Mouse (Mus musculus): ENCODE measurements around the gene Cd28.
"Not testable (repeated sequence)": the region's sequence is repeated elsewhere in the genome, so short reads cannot be mapped to it uniquely, and the experiment has no call there.

Cd28 gene

GRCm38 (mm10) chr1:60799795-60800345, 83.3 kb downstream of the Cd28 start:
- no peak for DNase-seq (ENCODE audit: low spot score)

DNA sequence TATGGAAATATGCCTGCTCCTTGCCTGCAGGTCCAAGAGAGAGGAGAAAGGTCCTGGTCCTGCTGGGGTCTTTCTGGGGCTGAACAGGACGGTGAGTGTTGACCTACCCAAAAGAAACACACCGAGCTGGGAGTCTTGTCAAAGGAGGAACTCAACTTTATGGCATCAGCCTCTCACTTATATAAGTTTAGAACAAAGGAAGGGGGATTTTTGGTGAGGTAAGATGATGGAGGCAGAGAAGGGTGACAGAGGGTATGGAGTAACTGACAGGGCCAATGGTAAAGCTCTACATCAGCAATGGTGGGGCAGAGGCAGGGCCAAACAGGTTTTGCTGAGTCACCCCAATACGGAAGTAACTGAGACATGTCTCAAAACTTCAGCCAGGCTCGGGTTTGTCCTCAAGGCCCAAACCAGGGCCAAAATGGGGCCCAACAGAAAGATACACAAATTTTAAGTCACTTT, 84.6 kb downstream of the Cd28 start:
- DNase-seq (ENCODE audit: low spot score), result no peak

- DNase-seq (ENCODE audit: low spot score), result no peak
Observed at GRCm38 (mm10) chr1:60803128-60803824, 86.7 kb downstream of the Cd28 start.

DNA sequence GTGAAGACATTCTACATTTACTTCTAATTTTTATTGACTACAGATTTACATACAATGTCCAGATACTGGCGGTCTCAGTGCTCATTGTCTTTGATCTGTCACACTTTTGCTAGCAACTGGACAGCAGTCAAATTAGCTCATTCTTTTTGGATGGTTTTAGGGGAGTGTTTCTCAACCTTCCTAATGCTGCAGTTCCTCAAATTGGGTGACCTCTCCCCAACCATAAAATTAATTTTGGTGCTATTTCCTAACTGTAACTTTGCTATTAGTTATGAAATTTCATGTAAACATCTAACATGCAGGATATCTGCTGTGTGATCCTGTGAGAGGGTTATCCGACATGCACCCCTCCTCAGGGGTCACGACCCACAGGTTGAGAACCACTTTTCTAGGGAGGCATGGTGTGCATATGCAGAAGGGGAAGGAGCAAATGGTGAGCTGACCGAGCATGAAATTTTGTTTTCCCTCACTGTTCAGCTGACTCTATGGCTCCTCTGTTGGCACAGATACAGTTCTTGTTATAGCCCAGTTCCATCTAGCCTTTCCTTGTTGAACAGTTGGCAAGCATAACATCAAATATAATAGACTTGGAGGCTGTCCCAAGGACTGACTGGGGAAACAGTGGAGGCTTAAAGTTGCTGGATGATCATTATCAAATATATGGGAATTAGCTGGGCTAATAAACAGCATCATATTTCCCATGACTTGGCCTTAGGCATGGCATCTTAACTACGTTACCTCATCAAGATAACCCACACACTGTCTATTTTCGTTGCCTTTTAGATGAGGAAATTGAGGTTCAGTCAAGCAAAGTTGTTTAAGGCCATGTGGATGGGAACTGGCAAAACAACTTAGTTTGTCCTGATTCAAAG, 87.5 kb downstream of the Cd28 start:
- DNase-seq (ENCODE audit: low spot score), result no peak

GRCm38 (mm10) chr1:60805178-60805577, 88.6 kb downstream of the Cd28 start:
- no peak for DNase-seq (ENCODE audit: low spot score)

DNA sequence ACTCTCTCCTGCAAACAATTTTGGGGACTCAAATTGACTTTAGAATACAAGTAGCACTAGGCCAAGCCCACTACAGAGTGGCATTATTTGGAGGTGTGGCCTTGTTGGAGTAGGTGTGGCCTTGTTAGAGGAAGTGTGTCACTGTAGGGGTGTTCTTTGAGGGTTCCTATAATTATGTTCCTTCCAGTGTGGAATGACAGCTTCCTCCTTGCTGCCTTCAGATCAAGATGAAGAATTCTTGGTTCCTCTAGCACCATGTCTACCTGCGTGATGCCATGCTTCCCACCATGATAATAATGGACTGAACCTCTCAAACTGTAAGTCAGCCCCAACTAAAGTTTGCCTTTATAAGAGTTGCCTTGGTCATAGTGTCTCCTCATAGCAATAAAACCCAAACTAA, 91.1 kb downstream of the Cd28 start:
- DNase-seq (ENCODE audit: low spot score), result no peak

- DNase-seq (ENCODE audit: low spot score), result no peak
Observed at GRCm38 (mm10) chr1:60808466-60808865, 91.9 kb downstream of the Cd28 start.

GRCm38 (mm10) chr1:60809166-60809565, 92.6 kb downstream of the Cd28 start:
- DNase-seq (ENCODE audit: low spot score), result no peak

DNA sequence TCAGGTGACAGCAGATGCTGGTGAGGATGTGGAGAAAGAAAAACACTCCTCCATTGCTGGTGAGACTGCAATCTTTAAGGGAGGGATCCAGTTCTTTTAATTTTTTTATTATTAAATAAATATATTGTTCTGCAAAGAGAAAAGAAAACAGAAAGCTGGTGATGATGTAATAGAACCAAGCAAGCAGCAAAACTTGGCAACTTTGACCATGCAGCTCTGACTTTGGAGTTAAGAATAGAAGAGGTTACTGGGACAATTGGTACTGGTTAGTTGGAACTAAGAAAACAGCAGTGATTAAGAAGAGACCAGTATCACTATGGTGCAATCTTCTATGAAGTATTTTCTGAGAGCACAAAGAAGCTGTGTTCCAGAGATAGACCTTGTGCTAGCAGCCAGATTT, 94.2 kb downstream of the Cd28 start:
- DNase-seq (ENCODE audit: low spot score), result no peak

GRCm38 (mm10) chr1:60811998-60812397, 95.4 kb downstream of the Cd28 start:
- DNase-seq (ENCODE audit: low spot score), result no peak

GRCm38 (mm10) chr1:60813411-60813810, 96.8 kb downstream of the Cd28 start:
- no peak for DNase-seq (ENCODE audit: low spot score)

DNA sequence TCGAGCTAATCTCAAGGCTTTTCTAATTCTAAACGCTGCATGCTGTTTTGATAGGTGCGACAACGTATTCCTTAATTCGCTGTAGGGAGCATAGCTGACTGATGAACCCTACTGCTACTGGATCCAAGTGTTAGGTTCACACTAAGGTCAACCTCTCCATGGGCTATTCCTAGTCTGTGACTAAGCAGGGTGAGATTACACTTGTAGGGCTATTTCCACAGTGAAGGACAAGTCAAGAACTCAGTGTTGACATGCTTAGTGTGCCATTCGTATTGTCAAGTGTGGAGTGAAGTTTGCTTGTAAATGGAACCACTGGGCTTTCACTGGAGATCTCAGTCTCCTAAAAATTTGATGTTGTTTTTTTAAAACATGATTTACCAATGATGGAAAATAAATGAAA, 99.3 kb downstream of the Cd28 start:
- no peak for DNase-seq (ENCODE audit: low spot score)

DNA sequence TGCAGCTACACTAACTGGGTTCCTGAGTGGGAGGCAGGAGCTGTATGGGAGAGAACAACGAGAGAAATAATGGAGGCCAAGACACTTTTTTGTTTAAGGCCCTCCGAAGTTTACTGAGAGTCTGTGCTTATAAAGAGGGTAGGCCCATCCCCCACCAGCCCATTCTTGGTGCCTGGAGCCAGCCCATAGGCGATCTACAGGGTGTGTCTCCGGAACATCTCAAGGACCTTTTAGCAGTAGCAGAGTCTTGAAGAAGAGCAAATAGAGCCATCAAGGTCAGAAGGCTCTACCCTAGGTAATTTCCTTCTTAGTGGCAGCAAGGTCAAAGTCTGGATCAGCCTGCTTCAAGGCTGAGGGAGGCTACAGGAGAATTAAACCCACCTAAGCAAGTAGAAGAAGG, 101.9 kb downstream of the Cd28 start:
- not testable (repeated sequence) for DNase-seq (ENCODE audit: low spot score)

GRCm38 (mm10) chr1:60819993-60820392, 103.4 kb downstream of the Cd28 start:
- no peak for DNase-seq (ENCODE audit: low spot score)

- no peak for DNase-seq (ENCODE audit: low spot score)
Observed at GRCm38 (mm10) chr1:60820981-60821380, 104.4 kb downstream of the Cd28 start.

DNA sequence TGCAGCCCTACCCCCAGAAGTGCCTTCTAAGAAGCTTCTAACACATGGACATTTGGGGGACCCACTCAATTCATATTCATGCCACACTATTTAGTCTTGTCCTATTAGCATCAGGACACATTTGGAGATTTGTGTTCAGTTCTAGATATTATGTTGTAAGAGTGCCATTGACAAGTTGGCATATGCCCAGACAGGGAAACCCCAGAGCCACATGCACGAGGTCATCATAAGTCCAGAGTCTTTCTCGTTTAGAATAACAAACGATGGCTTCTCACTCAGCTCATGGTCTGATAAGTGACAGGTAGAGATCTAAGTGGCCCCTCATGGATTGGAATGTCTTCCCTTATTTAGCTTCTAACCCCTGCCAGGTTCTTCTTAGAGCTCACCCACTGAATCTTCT, 105.0 kb downstream of the Cd28 start:
- DNase-seq (ENCODE audit: low spot score), result no peak

Measured in embryo, embryonic 10.5 days (tissue).